Mouse (Mus musculus): ENCODE measurements around the gene Sytl1. TPM values are rescaled to one million over a fixed set of nuclear protein-coding genes. Genes with fewer than 3 reads are reported as not detected.

The Sytl1 gene
- polyA plus RNA-seq, 1 experiment from 2014 or later, result 1.6 TPM

DNA sequence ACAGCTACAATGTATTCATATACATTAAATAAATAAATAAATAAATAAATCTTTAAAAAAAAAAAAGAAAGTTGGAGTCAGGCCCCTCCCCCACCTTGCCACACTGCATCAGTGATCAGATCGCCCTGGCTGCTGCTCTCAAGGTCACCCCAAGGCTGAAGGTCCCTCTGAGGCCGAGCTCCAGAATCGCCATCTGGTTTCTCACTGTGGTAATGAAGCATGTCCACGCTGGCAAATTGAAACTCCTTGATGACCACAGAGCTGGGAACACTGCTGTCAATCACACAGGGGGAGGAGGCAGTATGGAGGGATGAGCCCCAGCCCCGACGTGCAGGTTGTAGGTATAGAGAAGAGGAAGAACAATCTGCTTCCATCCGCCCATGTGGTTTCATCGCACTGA, 35.3 kb downstream of the Sytl1 start:
- H3K4me2 ChIP-seq (replicated peaks; ENCODE audit: low read depth), result no peak overlapping the region
- H3K36me3 ChIP-seq (ENCODE audit: control insufficient read depth, insufficient read depth), result no peaks in the 10 kb centered on the region
- H3K4me1 ChIP-seq (replicated peaks; ENCODE audit: control insufficient read depth, insufficient read depth, low read length), result no peaks in the 10 kb centered on the region
- H3K27ac ChIP-seq (ENCODE audit: low read depth, low read length), result no peak overlapping the region
- H3K9ac ChIP-seq (ENCODE audit: low read depth, low read length), result no peak overlapping the region
- no peak for TF ChIP-seq CTCF (IDR thresholded peaks at IDR 0.05; ENCODE audit: low read depth)
- no peaks in the 10 kb centered on the region for H3K9me3 ChIP-seq (ENCODE audit: control insufficient read depth)
- H3K27me3 ChIP-seq (replicated peaks; ENCODE audit: control insufficient read depth, insufficient read depth, low read length), result no peaks in the 10 kb centered on the region
- 0 out of 2 replicates have a peak, but pooled peaks have one; percentile 8 for ATAC-seq
- H3K4me3 ChIP-seq (ENCODE audit: low read depth, low read length), result no peak overlapping the region
- WGBS, result 69% methylated on average over 8 of the region's 8 CpGs

DNA sequence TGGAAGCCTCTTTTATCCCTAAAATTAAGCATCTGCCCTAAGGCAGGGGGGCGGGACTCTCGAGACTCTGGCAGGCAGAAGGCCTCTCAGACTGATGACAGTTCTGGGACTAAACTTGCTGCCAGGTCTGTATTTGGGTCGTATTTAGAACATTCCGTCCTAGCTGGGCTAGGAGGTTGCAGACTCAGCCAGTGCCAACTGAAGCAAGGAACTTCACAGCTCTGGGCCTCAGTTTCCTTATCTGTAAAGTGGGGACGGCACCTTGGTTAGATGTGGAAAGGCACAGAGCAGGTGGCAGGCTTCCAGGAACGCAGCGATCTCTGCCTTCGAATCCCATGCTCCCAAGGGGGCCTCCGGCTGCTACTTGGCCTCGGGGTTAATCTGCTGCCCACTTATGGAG, 36.8 kb downstream of the Sytl1 start:
- H3K27ac ChIP-seq (ENCODE audit: low read depth, low read length), result no peak overlapping the region
- no peaks in the 10 kb centered on the region for H3K27me3 ChIP-seq (replicated peaks; ENCODE audit: control insufficient read depth, insufficient read depth, low read length)
- no peak for ATAC-seq
- no peak for TF ChIP-seq CTCF (IDR thresholded peaks at IDR 0.05; ENCODE audit: low read depth)
- H3K4me1 ChIP-seq (replicated peaks; ENCODE audit: control insufficient read depth, insufficient read depth, low read length), result no peaks in the 10 kb centered on the region
- no peak overlapping the region for H3K4me2 ChIP-seq (replicated peaks; ENCODE audit: low read depth)
- no peak overlapping the region for H3K9ac ChIP-seq (ENCODE audit: low read depth, low read length)
- H3K9me3 ChIP-seq (ENCODE audit: control insufficient read depth), result no peaks in the 10 kb centered on the region
- H3K4me3 ChIP-seq (ENCODE audit: low read depth, low read length), result no peak overlapping the region
- whole genome bisulfite sequencing, result 75% methylated on average over 10 of the region's 10 CpGs
- no peaks in the 10 kb centered on the region for H3K36me3 ChIP-seq (ENCODE audit: control insufficient read depth, insufficient read depth)

DNA sequence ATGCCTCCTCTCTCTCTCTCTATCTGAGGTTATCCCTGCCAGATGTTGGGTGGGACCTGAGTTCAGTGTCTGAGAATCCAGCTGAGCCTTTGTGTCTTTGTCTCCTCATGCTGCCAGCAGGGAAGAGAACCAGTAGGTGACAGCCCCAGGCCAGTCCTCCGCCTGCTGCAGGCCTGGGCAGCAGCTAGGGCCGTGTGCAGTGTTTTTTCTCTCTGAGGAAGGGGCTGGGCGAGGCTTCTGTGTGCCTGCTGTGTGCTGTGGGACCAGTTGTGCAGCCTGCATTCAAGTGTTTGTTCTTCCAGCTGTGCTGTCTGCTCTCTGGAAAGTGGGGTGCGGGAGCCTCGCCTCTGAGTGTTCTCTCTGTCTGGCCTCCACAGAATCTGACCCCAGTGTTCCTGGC, 39.0 kb downstream of the Sytl1 start:
- no peak overlapping the region for H3K4me3 ChIP-seq (ENCODE audit: low read depth, low read length)
- peaks cover 4% of the 10 kb centered on the region; the same call in 1 of the 2 replicates for H3K27me3 ChIP-seq (replicated peaks; ENCODE audit: control insufficient read depth, insufficient read depth, low read length)
- no peak overlapping the region for H3K9ac ChIP-seq (ENCODE audit: low read depth, low read length)
- H3K27ac ChIP-seq (ENCODE audit: low read depth, low read length), result no peak overlapping the region
- no peaks in the 10 kb centered on the region for H3K4me1 ChIP-seq (replicated peaks; ENCODE audit: control insufficient read depth, insufficient read depth, low read length)
- no peaks in the 10 kb centered on the region for H3K9me3 ChIP-seq (ENCODE audit: control insufficient read depth)
- no peak for TF ChIP-seq CTCF (IDR thresholded peaks at IDR 0.05; ENCODE audit: low read depth)
- 48% methylated on average over 5 of the region's 5 CpGs for whole genome bisulfite sequencing
- no peak overlapping the region for H3K4me2 ChIP-seq (replicated peaks; ENCODE audit: low read depth)
- H3K36me3 ChIP-seq (ENCODE audit: control insufficient read depth, insufficient read depth), result no peaks in the 10 kb centered on the region
- ATAC-seq, result no peak

DNA sequence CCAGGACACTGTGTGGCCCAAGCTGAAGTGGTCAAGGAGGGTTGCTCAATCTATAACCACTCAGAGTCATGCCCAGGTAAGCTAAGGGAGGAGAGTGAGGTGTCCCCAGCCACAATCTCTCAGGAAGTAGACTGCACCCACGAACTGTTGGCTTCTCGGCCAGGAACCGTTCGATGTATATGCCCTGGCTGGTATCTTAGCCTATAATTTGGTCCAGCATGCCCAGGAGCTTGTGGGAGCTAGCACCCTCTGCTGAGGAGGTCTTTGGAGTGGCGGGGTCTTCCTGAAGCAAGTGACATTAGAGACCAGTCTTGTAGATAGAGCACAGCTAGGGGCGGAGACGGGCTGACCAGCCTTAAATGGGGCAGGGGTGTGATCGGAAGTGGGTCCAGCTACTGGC, 41.2 kb downstream of the Sytl1 start:
- 84% methylated on average over 8 of the region's 8 CpGs for WGBS

DNA sequence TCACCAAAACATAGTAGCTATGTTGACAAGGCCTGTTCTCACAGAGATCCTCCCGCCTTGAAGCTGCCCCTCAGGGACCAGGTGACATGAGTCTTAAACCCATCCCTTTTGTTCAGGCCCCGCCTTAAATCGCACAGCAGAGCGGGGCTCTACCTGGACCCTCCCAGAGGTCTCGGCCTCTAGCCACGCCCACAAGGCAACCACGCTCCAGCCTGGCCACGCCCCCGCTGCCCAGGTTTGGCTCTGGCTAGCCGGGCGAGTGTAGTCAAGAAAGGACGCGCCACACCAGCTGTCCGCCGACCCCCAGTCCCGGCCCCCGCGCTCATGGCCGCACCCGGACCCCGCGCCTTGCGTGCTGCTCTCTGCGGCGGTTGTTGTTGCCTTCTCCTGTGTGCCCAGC, 42.3 kb downstream of the Sytl1 start:
- TF ChIP-seq CTCF (IDR thresholded peaks at IDR 0.05; ENCODE audit: low read depth), result no peak
- no peaks in the 10 kb centered on the region for H3K36me3 ChIP-seq (ENCODE audit: control insufficient read depth, insufficient read depth)
- no peaks in the 10 kb centered on the region for H3K9me3 ChIP-seq (ENCODE audit: control insufficient read depth)
- H3K4me1 ChIP-seq (replicated peaks; ENCODE audit: control insufficient read depth, insufficient read depth, low read length), result no peaks in the 10 kb centered on the region
- peak overlapping the region; percentile 72 for H3K4me2 ChIP-seq (replicated peaks; ENCODE audit: low read depth)
- H3K27me3 ChIP-seq (replicated peaks; ENCODE audit: control insufficient read depth, insufficient read depth, low read length), result peaks cover 4% of the 10 kb centered on the region; the same call in 1 of the 2 replicates
- peak; percentile 40; the same call in 1 of the 2 replicates for ATAC-seq
- H3K9ac ChIP-seq (ENCODE audit: low read depth, low read length), result no peak overlapping the region
- peak overlapping the region; percentile 25 for H3K4me3 ChIP-seq (ENCODE audit: low read depth, low read length)
- 2% methylated on average over 25 of the region's 25 CpGs for WGBS
- no peak overlapping the region for H3K27ac ChIP-seq (ENCODE audit: low read depth, low read length)

More for the DNA sequence above, 41.2 kb downstream of the Sytl1 start:
- no peak overlapping the region for H3K4me2 ChIP-seq (replicated peaks; ENCODE audit: low read depth)
- H3K27me3 ChIP-seq (replicated peaks; ENCODE audit: control insufficient read depth, insufficient read depth, low read length), result peaks cover 4% of the 10 kb centered on the region; the same call in 1 of the 2 replicates
- H3K27ac ChIP-seq (ENCODE audit: low read depth, low read length), result no peak overlapping the region
- no peaks in the 10 kb centered on the region for H3K36me3 ChIP-seq (ENCODE audit: control insufficient read depth, insufficient read depth)
- no peaks in the 10 kb centered on the region for H3K9me3 ChIP-seq (ENCODE audit: control insufficient read depth)
- H3K4me3 ChIP-seq (ENCODE audit: low read depth, low read length), result no peak overlapping the region
- H3K4me1 ChIP-seq (replicated peaks; ENCODE audit: control insufficient read depth, insufficient read depth, low read length), result no peaks in the 10 kb centered on the region
- ATAC-seq, result no peak
- no peak for TF ChIP-seq CTCF (IDR thresholded peaks at IDR 0.05; ENCODE audit: low read depth)
- H3K9ac ChIP-seq (ENCODE audit: low read depth, low read length), result no peak overlapping the region

DNA sequence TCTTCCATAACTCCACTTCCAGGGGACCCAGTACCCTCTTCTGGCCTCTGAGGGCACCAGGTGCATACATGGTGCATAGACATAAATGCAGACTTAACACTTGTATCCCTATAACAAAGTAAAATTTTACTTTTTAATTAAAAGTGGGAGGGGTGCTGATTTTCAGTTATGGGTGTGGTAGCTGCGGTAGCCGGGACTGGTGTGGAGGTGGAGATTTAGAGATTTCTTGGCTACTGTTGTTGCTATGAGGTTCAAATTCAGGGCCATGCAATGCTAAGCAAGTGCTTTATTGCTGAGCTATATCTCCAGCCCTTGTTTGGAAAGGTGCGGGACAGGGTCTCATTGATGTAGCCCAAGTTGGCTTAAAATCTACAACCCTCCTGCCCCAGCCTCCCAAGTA, 44.2 kb downstream of the Sytl1 start:
- H3K9ac ChIP-seq (ENCODE audit: low read depth, low read length), result no peak overlapping the region
- no peak for TF ChIP-seq CTCF (IDR thresholded peaks at IDR 0.05; ENCODE audit: low read depth)
- ATAC-seq, result no peak
- H3K4me3 ChIP-seq (ENCODE audit: low read depth, low read length), result no peak overlapping the region
- H3K27ac ChIP-seq (ENCODE audit: low read depth, low read length), result no peak overlapping the region
- 81% methylated on average over 3 of the region's 3 CpGs for WGBS
- no peaks in the 10 kb centered on the region for H3K36me3 ChIP-seq (ENCODE audit: control insufficient read depth, insufficient read depth)
- no peaks in the 10 kb centered on the region for H3K4me1 ChIP-seq (replicated peaks; ENCODE audit: control insufficient read depth, insufficient read depth, low read length)
- H3K4me2 ChIP-seq (replicated peaks; ENCODE audit: low read depth), result no peak overlapping the region
- no peaks in the 10 kb centered on the region for H3K9me3 ChIP-seq (ENCODE audit: control insufficient read depth)
- H3K27me3 ChIP-seq (replicated peaks; ENCODE audit: control insufficient read depth, insufficient read depth, low read length), result peaks cover 7% of the 10 kb centered on the region; the same call in 1 of the 2 replicates

DNA sequence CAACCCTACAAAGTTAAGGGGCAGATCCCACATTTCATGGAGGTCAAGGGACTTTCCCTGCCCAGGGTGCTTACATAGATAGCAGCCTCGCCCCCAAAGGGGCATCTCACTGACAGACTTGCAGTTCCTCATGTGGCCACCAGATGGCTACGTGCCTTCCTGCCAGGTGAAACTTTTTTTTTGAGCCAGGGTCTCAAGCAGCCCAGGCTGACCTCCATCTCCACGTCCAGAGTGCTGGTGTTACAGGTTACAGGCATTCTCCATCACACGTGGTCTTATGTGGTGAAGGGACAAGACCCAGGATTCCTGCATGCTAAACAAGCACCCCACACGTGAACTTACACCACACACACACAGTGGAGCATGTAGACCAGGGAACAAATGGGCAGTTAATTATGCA, 45.3 kb downstream of the Sytl1 start:
- 3% methylated on average over 5 of the region's 5 CpGs for WGBS
- peaks cover 4% of the 10 kb centered on the region for H3K4me1 ChIP-seq (replicated peaks; ENCODE audit: control insufficient read depth, insufficient read depth, low read length)

More for the DNA sequence above, 45.3 kb downstream of the Sytl1 start:
- Histone ChIP-seq H3K9ac (ENCODE audit: low read depth, low read length) (no peak overlapping the region), H3K4me2 (replicated peaks; ENCODE audit: low read depth) (no peak overlapping the region), H3K36me3 (ENCODE audit: control insufficient read depth, insufficient read depth) (no peaks in the 10 kb centered on the region), H3K27ac (ENCODE audit: low read depth, low read length) (no peak overlapping the region), H3K27me3 (replicated peaks; ENCODE audit: control insufficient read depth, insufficient read depth, low read length) (peaks cover 17% of the 10 kb centered on the region), H3K4me3 (ENCODE audit: low read depth, low read length) (no peak overlapping the region), H3K9me3 (ENCODE audit: control insufficient read depth) (no peaks in the 10 kb centered on the region)
- no peak for ATAC-seq
- peak; percentile 95 for TF ChIP-seq CTCF (IDR thresholded peaks at IDR 0.05; ENCODE audit: low read depth)

Data from intestine, postnatal 0 days (tissue).